Mouse (Mus musculus) cerebellum, adult 18-20 months (tissue): ENCODE results near the gene Mfn2.

Experiments used
- DNase-seq, 2 experiments: peaks; one replicate each; pipeline ENCODE4 v3.0.0; 2021

Mfn2 gene

DNA sequence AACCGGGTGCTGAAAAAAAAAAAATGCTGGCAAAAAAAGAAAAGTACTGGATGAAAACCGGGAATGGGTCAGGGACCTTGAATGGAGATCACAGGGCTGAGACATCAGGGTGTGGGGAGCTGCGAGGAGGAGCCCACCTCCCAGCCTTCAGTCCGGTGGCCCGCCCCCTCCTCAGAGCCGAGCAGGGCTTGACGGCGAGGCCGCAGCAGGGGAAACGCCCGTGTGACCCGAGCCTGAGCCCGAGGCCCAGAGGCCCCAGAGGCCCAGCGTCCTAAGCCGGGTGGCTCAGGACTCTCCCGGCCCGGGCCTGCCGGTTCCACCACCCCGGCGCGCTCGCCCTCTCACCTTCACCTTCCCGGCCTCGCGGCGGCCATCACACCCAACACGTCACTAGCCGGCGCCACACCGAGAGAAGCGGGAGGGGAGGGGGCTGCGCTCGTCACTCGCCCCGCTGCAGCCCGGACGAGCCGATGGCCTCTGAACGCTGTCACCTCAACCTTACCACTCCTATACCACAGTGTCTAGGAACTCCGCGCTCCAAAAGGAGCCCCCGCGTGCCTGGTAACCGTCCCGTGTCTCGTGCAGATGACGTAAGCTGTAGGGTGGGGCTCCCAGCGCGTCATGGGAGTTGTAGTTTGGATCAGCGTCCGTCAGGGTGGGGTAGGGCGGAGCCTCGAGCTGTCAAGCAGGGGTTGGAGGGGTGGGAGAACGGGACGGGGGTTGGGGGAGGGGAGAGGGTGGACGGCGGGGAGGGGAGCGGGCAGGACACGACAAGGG is at the start of gene Mfn2:
Mfn2 (minus strand) TSS at position 392 of the 777 bp plus-strand sequence.
- DNase-seq = peak; percentile 93

DNA sequence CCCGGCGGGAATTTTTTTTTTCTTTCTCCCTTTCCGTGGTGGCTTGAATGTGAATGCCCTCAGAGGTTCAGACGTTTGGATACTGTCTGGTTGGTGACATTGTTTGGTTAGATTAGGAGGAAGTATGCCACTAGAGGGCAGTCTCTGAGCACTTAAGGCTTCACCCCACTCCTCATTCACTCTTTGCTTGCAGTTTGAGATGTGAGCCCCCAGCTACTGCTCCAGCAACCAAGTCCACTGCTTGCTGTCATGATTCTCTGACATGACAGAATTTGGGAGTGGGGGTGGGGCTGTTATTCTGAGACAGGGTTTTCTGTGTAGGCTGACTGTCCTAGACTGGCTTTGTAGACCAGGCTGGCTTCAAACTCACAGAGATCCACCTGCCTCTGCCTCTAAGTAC is 49.1 kb upstream of the Mfn2 start:
- peak in 1 of 2 experiments; percentile 28 for DNase-seq

DNA sequence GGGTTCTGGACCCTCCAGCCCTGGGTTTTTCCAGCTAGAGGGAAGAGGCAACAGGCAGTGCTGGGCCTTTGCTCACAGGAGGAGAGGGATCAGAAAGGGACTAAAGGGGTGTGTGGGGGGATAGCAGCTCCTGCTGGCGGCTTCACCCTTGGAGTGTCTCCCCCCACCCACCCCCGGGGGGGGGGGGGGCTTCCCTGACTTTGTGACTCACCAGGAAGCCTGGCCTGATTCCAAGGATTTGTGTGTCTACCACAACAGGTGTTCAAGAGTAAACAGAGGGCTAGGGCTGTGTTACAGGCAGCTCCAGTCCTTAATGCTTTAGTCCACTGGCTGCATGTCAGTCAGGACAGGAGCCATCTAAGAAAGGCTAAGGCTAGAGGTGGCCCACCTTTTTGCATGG is 43.0 kb upstream of the Mfn2 start:
- DNase-seq = no peak

DNA sequence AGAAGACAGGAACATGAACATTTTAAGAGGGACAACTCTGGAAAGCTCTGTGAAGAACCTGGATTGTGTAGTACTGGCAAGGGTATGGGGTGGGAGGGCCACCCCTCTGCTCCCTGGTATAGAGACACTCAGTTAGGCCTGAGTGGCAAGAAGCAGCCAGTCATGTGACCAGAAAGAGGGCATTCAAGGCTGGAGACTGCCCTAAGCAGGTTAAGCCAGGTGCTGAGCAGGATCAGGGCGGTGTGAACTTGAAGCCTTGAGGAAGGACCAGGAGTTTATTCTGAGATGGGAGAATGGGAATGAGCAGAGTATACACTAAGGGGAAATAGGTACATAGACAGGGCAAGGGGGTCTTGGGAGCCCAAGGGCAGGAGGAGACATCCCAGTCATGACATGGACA is 38.5 kb upstream of the Mfn2 start:
- DNase-seq = no peak

DNA sequence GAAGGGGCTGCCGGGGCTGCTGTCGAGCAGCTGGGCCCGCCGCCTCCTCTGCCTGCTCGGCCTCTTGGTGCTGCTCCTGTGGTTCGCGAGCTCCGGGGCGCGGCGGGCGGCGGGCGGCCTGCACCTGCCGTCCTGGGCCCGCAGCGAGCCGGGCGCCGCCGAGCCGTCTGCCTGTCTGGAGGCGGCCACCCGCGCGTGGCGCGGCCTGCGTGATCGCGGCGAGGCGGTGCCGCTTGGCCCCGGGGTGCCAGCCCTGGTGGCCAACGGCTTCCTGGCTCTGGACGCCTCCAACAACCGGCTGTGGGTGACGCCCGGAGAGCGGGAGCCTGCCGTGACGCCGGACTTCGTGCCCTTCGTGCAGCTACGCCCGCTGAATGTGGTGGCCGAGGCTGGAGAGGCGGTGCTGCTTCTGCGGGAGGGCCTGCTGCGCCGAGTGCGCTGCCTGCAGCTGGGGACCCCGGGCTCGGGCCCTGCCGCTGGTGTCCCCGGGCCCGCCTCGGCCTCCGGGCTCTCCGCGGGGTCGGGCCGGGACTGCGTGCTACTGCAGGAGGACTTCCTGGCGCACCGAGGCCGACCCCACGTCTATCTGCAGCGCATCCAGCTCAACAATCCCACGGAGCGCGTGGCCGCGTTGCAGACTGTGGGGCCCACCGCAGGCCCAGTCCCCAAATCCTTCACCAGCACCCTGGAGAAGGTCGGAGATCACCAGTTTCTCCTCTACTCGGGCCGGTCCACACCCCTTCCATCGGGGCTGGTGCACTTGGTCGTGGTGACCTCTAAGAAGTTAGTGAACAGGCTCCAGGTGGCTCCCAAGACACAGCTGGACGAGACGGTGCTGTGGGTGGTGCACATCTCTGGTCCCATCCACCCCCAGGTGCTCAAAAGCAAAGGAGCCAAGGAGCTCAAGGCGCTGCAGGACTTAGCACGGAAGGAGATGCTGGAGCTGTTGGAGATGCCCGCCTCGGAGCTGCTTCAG is 36.8 kb upstream of the Mfn2 start:
- DNase-seq = peak; percentile 20 to 33

DNA sequence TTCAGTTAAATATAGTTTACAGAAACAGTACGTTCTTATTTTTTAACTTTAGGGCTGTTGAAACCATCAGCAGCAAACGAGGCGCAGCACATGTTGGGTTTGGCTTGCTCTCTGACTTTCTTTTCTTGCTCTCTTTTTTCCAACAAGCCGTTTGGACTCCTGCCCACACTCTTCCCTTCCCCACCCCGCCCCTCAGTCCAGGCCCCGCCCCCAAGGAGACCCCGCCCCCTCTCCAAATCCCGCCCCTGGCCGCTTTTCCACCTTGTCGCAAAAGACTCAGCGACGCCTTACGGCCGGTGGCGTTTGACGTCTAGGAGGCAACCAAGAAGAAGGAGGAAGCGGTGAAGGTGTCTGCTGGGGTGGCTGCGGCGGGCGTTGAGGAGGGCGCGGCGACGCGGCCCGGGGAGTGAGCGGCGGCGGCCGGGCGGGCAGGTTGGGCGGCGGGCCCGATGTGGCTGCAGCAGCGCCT is 36.1 kb upstream of the Mfn2 start, which contains the start of gene 2510039O18Rik:
2510039O18Rik (plus strand) TSS at position 320 of the 469 bp plus-strand sequence.
- peak; percentile 76 to 79 for DNase-seq

DNA sequence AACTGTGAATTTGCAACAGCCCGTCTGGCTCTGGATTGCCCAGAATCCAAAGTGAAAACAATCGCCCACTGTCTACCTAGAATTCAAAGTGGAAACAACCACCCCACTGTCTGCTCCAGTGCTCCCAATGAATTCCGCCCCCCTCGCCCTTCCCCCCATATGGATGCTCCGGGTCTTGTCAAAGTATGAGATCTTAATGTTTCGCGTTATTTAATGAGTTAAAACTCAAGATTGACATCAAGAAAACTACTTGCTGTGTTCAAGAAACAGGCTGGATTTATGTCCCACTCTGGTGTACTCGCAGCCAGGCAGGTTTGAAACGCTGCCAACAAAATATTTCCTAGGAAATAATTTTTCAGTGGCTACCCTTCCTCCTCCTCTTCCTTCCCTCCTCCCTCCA is 35.6 kb upstream of the Mfn2 start:
- no peak for DNase-seq

DNA sequence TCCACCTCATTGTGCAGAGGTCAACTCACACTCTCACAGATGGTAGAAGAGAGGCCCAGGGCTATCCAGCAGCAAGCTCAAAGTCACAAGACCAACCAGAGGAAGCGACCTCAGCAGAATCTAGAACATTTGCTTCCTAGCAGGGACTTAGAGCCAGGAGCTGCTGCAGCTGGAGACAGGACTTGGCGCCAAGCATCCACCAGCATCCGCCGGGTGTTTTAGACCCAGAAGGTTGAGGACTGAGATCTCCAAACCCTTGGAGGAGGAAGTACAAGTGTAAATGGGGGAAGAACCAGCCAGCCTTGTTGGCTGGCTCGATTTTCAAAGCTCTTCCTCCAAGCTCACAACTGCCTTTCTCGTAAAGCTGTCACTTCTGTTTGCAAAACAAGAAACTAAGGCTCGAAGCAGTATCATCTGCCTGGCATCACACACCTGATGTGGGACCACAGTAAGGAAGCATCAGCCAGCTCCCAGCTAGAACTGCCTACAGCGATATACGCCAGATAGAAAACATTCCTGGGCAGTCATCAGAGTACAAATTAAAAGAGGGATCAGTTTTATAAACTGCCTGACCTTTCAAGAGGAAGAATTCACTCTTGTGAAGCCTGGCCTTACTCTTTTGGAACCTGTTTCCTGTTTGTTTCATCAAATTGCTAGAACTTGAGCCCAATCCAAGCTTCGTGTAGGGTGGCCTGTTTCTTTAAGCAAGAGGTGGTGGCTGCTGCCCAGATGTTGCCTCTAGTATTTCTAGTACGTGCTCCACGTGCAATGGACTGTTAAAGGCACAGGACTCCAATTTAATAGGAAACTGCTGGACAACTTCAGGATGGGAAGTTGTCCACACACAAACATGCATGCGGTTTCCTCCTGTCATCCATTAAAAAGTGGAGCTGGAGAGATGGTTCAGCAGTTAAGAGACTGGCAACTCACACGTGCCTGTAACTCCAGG is 33.9 kb upstream of the Mfn2 start:
- DNase-seq = no peak

DNA sequence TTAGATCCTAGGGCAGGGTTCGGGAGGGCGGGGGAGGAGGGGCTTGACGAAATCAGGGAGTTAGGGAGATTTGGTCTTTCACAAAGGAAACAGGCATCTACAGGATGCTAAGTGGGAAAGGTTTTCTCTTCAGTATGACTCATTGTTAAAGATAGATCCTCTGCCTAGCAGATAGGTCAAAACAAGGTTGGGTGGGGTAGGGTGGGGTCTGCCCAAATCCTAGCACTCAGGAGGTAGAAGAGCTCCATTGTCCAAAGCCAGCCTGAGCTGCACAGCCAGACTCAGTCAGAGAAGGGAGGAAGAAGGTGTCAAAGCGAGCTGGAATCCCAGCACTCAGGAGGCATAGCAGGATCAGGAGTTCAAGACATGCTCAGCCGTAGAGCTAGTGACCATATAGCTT is 33.0 kb upstream of the Mfn2 start:
- no peak for DNase-seq

DNA sequence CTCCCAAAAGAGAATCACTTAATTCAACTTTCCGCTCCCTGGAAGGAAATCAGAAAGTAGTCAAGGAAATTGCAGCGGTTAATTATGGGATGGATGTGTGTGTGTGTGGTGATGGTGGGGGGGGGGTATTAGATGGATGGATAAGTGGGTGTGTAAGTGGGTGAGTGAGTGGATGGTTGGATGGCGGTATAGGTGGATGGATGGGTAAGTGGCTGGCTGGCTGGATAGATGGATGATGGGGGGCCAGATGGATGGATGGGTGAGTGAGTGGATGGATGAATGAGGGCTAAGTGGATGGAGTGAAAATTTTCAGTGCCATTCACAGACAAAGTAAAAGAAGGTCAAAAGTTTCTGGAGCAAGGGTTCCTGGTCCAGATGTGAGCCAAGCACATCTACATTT is 32.5 kb upstream of the Mfn2 start:
- no peak for DNase-seq

DNA sequence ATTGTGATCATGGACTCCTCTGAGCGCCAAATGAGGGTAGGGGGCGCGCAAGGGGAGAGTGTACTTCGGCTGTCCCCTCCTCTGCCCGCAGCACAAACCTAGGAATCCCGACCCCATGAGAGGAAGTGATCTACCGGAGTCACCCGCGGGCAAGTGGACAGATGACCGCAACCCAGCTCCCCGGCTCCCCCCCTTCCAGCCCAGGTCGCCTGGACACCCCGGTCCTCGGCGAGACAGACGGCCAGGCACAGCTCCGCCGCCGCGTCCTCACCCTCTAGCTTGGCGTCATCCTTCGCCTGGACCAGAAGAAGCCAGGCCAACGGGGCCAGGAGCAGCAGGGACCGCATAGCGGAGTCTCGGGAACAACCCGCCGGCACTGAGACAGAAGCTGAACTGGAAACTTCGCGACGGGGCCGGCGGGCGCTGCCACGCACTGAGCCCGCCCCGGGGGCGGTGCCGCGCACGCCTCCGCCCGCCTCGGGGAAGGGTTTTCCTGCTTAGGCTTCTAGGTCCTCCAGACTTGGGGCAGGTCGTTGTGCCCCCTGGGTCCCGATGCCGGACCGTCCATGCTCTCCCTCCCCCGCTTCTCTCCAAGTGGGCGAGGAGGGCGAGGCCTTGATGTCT is 31.9 kb upstream of the Mfn2 start, which contains the start of gene Plod1:
Plod1 (minus strand) TSS at position 437 of the 624 bp plus-strand sequence.
- peak; percentile 72 to 82 for DNase-seq

DNA sequence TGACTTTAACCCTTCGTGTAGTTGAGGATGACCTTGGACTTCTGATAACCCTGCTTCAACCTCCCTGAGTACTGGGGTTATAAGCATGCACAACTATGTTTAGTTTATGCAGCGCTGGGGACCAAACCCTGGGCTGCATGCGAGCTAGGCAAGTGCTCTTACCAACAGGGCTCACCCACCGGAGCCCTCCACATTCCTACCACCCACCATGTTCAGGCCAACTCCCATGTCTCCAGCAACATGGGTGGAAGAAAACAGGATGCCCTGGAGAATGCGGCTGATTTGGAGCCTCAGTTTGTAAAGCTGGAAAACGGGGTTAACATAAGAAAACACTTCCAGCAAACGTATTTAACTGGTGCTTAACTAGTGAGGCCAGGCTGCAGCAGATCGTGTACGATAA is 31.4 kb upstream of the Mfn2 start:
- no peak for DNase-seq

DNA sequence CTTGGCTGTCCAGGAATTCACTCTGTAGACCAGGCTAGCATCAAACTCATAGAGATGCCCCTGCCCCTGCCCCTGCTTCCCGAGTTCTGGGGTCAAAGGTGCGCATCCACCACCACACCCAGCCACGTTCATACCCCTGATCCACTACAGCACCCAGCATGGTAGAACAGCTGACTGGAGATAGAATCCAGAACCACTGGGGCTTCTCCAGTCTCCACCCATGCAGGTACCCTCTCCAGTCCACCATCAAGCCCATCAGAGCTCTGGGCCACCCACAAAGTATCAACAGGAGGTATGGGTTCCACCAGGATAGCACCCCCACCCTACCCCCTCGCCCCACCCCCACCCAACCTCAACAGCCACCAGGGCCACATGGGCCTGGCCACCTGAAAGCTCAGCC is 30.1 kb upstream of the Mfn2 start:
- DNase-seq = no peak

DNA sequence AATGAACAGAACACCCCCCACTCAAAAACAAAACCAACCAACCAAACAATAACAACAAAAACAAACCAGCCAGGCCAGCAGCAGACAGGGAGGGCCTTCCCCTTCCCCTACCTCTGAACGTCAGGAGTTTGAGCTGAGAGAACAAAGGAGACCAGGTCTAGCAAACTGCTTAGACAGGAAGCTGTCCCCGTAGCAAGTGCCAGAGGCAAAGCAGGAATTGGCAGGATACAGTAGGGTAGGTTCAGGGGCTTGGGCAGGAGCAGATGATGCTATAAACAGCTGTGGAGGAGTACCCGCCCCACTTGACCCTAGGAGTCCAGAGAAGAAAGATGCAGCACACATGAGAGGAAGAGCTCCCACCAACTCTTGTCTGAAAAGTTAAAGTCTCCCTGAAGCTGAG is 29.6 kb upstream of the Mfn2 start:
- DNase-seq = no peak

DNA sequence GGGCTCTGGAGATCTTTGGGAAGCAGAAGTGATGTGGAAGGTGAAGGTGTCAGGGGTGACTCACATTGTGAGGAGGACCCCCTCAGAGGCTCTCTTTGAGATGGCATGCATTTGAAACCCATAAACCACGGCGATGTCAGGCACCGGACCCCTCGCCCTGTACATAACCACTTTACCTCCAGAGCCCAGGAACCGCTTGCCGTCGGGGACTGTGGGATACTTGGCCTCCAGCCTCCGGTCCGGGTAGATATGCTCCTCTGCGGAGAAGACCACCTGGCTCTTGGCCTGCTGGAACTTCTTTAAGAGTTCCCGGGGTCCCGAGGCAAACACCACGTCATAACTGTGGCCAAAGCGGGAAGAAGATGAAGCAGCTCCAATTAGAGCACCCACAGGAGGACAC is 26.4 kb upstream of the Mfn2 start:
- no peak for DNase-seq

DNA sequence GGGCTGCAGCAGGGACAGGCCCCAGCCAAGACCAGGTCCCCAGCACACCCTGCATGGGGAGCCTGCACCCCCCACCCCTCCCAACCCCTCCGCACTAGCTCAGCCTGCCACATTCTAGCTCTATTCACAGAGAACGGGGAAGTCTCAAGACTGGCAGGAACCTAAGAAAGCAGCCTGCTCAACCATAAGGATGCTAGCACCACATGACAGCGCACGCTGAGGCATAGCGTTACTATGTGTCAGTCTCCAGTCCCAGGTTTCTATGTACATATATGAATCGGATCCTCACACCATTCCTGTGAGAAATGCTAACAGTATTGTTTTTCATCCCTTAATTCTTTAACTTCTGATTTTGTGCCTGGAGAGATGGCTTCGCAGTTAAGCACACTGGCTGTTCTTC is 24.0 kb upstream of the Mfn2 start:
- no peak for DNase-seq

DNA sequence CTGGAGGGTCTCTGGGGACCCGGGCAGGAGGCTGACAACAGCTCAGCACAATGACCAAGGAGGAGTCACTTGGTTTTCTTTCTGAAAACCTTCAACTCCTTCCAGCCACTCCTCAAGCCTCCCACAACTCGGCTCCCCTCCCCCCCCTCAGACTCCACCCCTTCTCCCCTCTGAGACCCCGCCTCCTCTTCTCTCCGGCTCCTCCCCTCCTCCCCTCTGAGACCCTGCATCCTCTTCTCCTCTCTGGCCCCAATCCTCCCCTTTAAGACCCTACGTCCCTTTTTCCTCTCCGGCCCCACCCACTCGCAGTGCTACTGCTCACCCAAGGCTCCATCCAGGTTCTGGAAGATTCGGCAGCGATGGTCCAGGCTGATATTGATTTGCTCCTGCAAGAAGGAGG is 23.6 kb upstream of the Mfn2 start:
- no peak for DNase-seq

DNA sequence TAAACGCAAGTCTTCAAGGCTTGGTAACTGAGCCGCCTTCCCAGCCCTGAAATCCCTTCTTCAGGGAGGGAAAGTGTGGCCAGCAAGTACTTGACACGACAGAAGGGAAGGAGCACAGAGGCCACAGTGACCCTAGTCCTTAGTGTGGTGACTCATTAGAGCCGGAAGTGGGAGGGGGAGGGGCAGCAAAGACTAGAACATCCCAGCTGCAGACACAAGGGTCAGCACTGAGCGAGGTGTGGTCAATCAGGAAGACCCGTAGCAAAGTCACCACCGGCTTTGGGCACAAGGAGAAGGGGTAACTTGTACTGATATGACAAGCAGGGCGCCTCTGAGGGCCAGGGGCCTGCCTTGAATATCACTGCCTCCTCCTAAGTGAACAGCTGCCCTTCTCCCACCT is 23.2 kb upstream of the Mfn2 start:
- no peak for DNase-seq

DNA sequence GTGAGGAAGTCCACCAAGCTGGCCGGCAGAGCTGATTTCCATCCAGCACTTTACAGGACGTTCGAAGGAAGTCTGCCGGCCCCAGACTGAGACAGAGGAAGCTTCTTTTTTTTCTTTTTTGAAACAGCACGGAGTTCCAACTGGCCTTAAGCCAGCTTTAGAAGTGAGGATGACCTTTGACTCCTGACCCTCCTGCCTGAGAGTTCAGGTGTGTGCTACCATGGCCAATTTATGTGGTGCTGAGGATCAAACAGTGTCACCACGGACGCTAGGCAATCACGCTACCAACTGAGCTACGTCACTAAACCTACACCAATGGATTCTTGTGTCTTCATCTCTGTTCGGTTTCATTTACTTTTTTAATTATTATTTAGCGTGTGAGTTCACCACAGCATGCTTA is 17.8 kb upstream of the Mfn2 start:
- no peak for DNase-seq

DNA sequence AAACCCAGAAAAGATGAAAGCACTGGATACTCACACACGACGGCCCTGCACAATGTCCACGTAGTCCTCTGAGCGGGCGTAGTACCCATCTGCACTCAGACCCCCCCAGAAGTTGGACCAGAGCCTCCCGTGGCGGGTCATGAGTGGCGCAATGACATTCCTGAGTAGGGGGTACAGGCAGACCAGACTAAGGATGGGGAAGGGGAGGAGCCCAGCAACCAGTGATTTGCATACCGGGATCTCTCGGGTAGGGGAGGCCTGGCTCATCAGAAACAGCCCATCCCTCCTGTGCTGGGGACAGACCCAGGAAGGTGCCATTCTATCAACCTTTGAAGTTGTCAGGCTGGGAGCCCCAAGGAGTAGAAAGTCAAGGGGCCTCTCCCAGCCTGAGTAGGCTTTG is 16.5 kb upstream of the Mfn2 start:
- DNase-seq = no peak

DNA sequence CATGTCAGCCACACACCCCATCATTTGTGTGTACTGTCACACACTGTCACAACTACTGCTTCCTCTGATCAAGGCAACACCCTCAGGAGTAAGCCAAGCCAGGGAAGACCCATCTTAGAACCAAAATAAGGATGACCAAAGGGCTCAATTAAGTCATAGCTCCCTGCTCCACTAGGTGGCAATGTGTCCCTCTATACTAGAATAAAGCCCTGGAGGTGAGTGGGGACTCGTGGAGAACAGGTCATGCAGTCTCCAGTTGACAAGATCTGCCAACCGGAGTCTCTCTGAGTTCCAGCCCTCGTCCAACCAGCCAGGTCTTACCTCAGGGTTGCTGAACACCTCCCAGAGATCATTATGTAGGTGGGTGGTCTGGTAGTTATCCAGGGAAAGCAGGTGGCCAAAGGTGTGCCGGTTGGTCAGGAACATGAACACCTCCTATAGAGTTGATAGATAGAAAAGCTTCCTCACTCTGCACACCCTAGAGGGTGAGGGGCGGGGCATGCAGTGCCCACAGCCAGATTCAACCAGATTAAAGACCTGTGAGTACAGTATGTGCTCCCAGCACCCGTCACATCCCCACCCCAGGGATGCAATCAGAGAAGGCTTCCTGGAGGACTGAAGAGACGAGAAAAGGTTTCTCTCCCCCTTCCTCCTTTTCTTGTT is 14.1 kb upstream of the Mfn2 start:
- DNase-seq = peak in 1 of 2 experiments; percentile 48
